Mouse (Mus musculus): ENCODE measurements around the gene Hs3st6. TPM values are rescaled to one million over a fixed set of nuclear protein-coding genes. Genes with fewer than 3 reads are reported as not detected.

Hs3st6 gene
- polyA plus RNA-seq, 1 experiment from 2014 or later = 0.33 TPM

Other genes starting within 250 kb of the Hs3st6 start
- 59.2 and 84.9 TPM in 2 replicates for gene Traf7, start 225.1 kb upstream of the Hs3st6 start, polyA plus RNA-seq (2015; fragmentation: Nextera tagmentation; extraction: Ambion mirVana)
- 0.97 and 1.2 TPM in 2 replicates for gene Rab26, start 218.8 kb upstream of the Hs3st6 start, polyA plus RNA-seq (2015; fragmentation: Nextera tagmentation; extraction: Ambion mirVana)
- gene Pkd1, start 203.2 kb upstream of the Hs3st6 start, polyA plus RNA-seq (2015; fragmentation: Nextera tagmentation; extraction: Ambion mirVana) = 12.4 and 21.1 TPM in 2 replicates
- gene Tsc2, start 120.4 kb upstream of the Hs3st6 start, polyA plus RNA-seq (2015; fragmentation: Nextera tagmentation; extraction: Ambion mirVana) = 39.0 and 56.0 TPM in 2 replicates
- gene Nthl1, start 120.3 kb upstream of the Hs3st6 start, polyA plus RNA-seq (2015; fragmentation: Nextera tagmentation; extraction: Ambion mirVana) = 7.7 and 10.9 TPM in 2 replicates
- 55.5 and 61.4 TPM in 2 replicates for gene Slc9a3r2, start 102.7 kb upstream of the Hs3st6 start, polyA plus RNA-seq (2015; fragmentation: Nextera tagmentation; extraction: Ambion mirVana)
- gene Npw, start 94.5 kb upstream of the Hs3st6 start, polyA plus RNA-seq (2015; fragmentation: Nextera tagmentation; extraction: Ambion mirVana) = 0.26 TPM in 1 of 2 replicates, not detected in the other
- gene Zfp598, start 83.3 kb upstream of the Hs3st6 start, polyA plus RNA-seq (2015; fragmentation: Nextera tagmentation; extraction: Ambion mirVana) = 12.5 and 18.1 TPM in 2 replicates
- gene Syngr3, start 63.0 kb upstream of the Hs3st6 start, polyA plus RNA-seq (2015; fragmentation: Nextera tagmentation; extraction: Ambion mirVana) = 0.44 and 3.0 TPM in 2 replicates
- gene Gfer, start 56.8 kb upstream of the Hs3st6 start, polyA plus RNA-seq (2015; fragmentation: Nextera tagmentation; extraction: Ambion mirVana) = 26.3 and 26.8 TPM in 2 replicates
- gene Noxo1, start 56.8 kb upstream of the Hs3st6 start, polyA plus RNA-seq (2015; fragmentation: Nextera tagmentation; extraction: Ambion mirVana) = 0.94 and 1.3 TPM in 2 replicates
- 34.4 and 50.9 TPM in 2 replicates for gene Tbl3, start 45.3 kb upstream of the Hs3st6 start, polyA plus RNA-seq (2015; fragmentation: Nextera tagmentation; extraction: Ambion mirVana)
- 0.13 TPM in 1 of 2 replicates, not detected in the other for gene Rnf151, start 34.9 kb upstream of the Hs3st6 start, polyA plus RNA-seq (2015; fragmentation: Nextera tagmentation; extraction: Ambion mirVana)
- 770 and 917 TPM in 2 replicates for gene Rps2, start 34.9 kb upstream of the Hs3st6 start, polyA plus RNA-seq (2015; fragmentation: Nextera tagmentation; extraction: Ambion mirVana)
- gene Ndufb10, start 28.5 kb upstream of the Hs3st6 start, polyA plus RNA-seq (2015; fragmentation: Nextera tagmentation; extraction: Ambion mirVana) = 410 and 528 TPM in 2 replicates
- 1.4 and 1.6 TPM in 2 replicates for gene Rpl3l, start 25.2 kb upstream of the Hs3st6 start, polyA plus RNA-seq (2015; fragmentation: Nextera tagmentation; extraction: Ambion mirVana)
- 21.4 and 25.6 TPM in 2 replicates for gene Msrb1, start 16.3 kb upstream of the Hs3st6 start, polyA plus RNA-seq (2015; fragmentation: Nextera tagmentation; extraction: Ambion mirVana)
- not detected in 2 replicates for gene Meiob, start 51.3 kb downstream of the Hs3st6 start, polyA plus RNA-seq (2015; fragmentation: Nextera tagmentation; extraction: Ambion mirVana)
- gene Hagh, start 87.2 kb downstream of the Hs3st6 start, polyA plus RNA-seq (2015; fragmentation: Nextera tagmentation; extraction: Ambion mirVana) = 56.7 TPM in 2 replicates
- 39.8 and 49.1 TPM in 2 replicates for gene Fahd1, start 97.4 kb downstream of the Hs3st6 start, polyA plus RNA-seq (2015; fragmentation: Nextera tagmentation; extraction: Ambion mirVana)
- 0.19 and 0.23 TPM in 2 replicates for gene Igfals, start 113.0 kb downstream of the Hs3st6 start, polyA plus RNA-seq (2015; fragmentation: Nextera tagmentation; extraction: Ambion mirVana)
- 28.6 and 42.8 TPM in 2 replicates for gene Nubp2, start 133.4 kb downstream of the Hs3st6 start, polyA plus RNA-seq (2015; fragmentation: Nextera tagmentation; extraction: Ambion mirVana)
- gene Spsb3, start 133.7 kb downstream of the Hs3st6 start, polyA plus RNA-seq (2015; fragmentation: Nextera tagmentation; extraction: Ambion mirVana) = 22.7 and 30.6 TPM in 2 replicates
- 16.6 and 21.3 TPM in 2 replicates for gene Eme2, start 142.1 kb downstream of the Hs3st6 start, polyA plus RNA-seq (2015; fragmentation: Nextera tagmentation; extraction: Ambion mirVana)
- 74.7 and 78.0 TPM in 2 replicates for gene Mrps34, start 142.1 kb downstream of the Hs3st6 start, polyA plus RNA-seq (2015; fragmentation: Nextera tagmentation; extraction: Ambion mirVana)
- gene Nme3, start 143.5 kb downstream of the Hs3st6 start, polyA plus RNA-seq (2015; fragmentation: Nextera tagmentation; extraction: Ambion mirVana) = 32.2 and 36.5 TPM in 2 replicates
- 23.2 and 28.2 TPM in 2 replicates for gene Mapk8ip3, start 184.0 kb downstream of the Hs3st6 start, polyA plus RNA-seq (2015; fragmentation: Nextera tagmentation; extraction: Ambion mirVana)
- 73.4 and 100 TPM in 2 replicates for gene Jpt2, start 207.7 kb downstream of the Hs3st6 start, polyA plus RNA-seq (2015; fragmentation: Nextera tagmentation; extraction: Ambion mirVana)